In the genomic region with DNA sequence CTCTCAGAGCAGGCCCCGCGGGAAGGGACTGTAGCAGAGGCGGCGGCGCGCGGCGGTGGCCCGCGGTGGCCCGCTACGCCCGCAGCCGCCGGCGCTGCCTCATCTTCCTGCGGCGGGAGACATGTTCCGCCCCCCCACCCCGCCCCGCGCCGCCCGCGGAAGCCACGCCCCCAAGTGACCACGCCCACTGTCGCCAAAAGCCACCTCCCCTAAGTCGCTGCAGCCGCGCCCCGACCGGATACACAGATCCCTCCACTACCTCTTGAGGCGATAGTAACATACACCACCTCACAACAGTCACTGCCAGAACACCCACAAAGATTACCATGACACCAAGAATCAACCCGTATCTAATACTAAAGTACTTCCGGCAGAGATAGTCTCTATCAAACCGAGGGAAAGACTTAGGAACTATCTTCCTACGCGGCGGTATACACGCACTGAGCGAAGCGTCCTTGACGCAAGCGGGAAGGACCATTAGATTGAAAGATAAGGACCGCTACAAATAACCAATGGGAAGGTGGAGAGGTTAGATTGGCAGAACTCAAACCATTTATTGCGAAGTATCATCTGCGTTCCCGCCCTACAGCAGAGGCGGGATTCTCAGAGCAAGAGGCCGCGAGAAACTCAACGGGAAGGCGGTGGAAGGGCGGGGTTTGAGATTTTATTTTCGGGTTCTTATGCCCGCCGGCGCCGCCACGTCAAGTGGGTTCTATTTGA, we compare ENCODE assay signal across 8 mouse cellular contexts. TPM values are rescaled to one million over a fixed set of nuclear protein-coding genes. Genes with fewer than 3 reads are reported as not detected.
DNase-seq lines count a peak whose midpoint lies in the region; ATAC-seq and TF ChIP-seq lines count a peak whose summit lies in the region.

A gene (minus strand): TSS at position 135 of the 720 bp plus-strand sequence.

- H3K79me2 ChIP-seq in MEL (ENCODE audit: control insufficient read depth, insufficient read depth, low read length, poor library complexity): peaks cover 25% of the 10 kb centered on the region

- H3K9ac ChIP-seq in MEL (ENCODE audit: control insufficient read depth, low read depth, low read length, poor library complexity, severe bottlenecking): peak within 1 kb of the TSS; percentile 97
- peak within 1 kb of the TSS; percentile 90 for H3K9ac ChIP-seq in forebrain, postnatal 0 days
- peak within 1 kb of the TSS; percentile 88 for H3K9ac ChIP-seq in lung, embryonic 15.5 days

- H3K9me3 ChIP-seq in MEL (replicated peaks; ENCODE audit: insufficient read depth, low read length): no peaks in the 10 kb centered on the region
- no peaks in the 10 kb centered on the region for H3K9me3 ChIP-seq in forebrain, postnatal 0 days (ENCODE audit: low read length)
- no peaks in the 10 kb centered on the region for H3K9me3 ChIP-seq in lung, embryonic 15.5 days

- no peak for TF ChIP-seq RAD21 in MEL (IDR thresholded peaks at IDR 0.05; ENCODE audit: low read depth, low read length)

- H3K36me3 ChIP-seq in MEL (ENCODE audit: control insufficient read depth in 1 of 2, insufficient read depth in 2 of 2, low read length in 2 of 2): peaks cover 0 to 27% of the 10 kb centered on the region in 2 experiments; a peak in 2 of 4 replicates
- H3K36me3 ChIP-seq in forebrain, postnatal 0 days (ENCODE audit: insufficient read depth): peaks cover 16% of the 10 kb centered on the region
- H3K36me3 ChIP-seq in lung, embryonic 15.5 days: peaks cover 20% of the 10 kb centered on the region

- TF ChIP-seq CTCF in MEL (IDR thresholded peaks at IDR 0.05 in 2 of 3, conservative IDR thresholded peaks at IDR 0.05 in 1 of 3; ENCODE audit: control insufficient read depth in 1 of 3, insufficient read depth in 1 of 3, low read depth in 2 of 3, low read length in 3 of 3, poor library complexity in 1 of 3, severe bottlenecking in 1 of 3): 0 out of 6 replicates have a peak, but pooled peaks of 1 of the 3 experiments have one; percentile 8
- TF ChIP-seq CTCF in cerebellum, adult 2 months (IDR thresholded peaks at IDR 0.05; ENCODE audit: borderline replicate concordance, insufficient read depth, low read depth, low read length): no peak
- no peak for TF ChIP-seq CTCF in forebrain, postnatal 0 days (IDR thresholded peaks at IDR 0.05; ENCODE audit: low read depth)

- no peaks in the 10 kb centered on the region for H3K27me3 ChIP-seq in MEL (ENCODE audit: control insufficient read depth in 1 of 2, insufficient read depth in 2 of 2, low read length in 2 of 2)
- H3K27me3 ChIP-seq in cerebellum, adult 2 months (ENCODE audit: control insufficient read depth, insufficient read depth, low read length): no peaks in the 10 kb centered on the region
- no peaks in the 10 kb centered on the region for H3K27me3 ChIP-seq in forebrain, postnatal 0 days (ENCODE audit: insufficient read depth, low read length)
- H3K27me3 ChIP-seq in lung, embryonic 15.5 days: no peaks in the 10 kb centered on the region

- peak within 1 kb of the TSS; percentile 70 for H3K4me2 ChIP-seq in forebrain, postnatal 0 days (ENCODE audit: low read depth)
- H3K4me2 ChIP-seq in lung, embryonic 15.5 days: peak within 1 kb of the TSS; percentile 80

- peak; percentile 99 for DNase-seq in MEL (ENCODE audit: low read depth, low spot score)
- DNase-seq in cerebellum, adult 2 months: peak; percentile 95 to 98
- DNase-seq in forebrain, postnatal 0 days: peak; percentile 99
- peak; percentile 96 for DNase-seq in heart, postnatal 4 days
- peak; percentile 97 for DNase-seq in layer of hippocampus, adult 8-10 months (ENCODE audit: low spot score in 2 of 2)
- peak; percentile 94 for DNase-seq in ovary, adult 18-20 months (ENCODE audit: low spot score)
- peak; percentile 97 for DNase-seq in thymus, postnatal 0 days (ENCODE audit: low spot score)

- H3K4me3 ChIP-seq in MEL (ENCODE audit: control insufficient read depth in 1 of 2, insufficient read depth in 1 of 2, low read depth in 2 of 2, low read length in 2 of 2): peak within 1 kb of the TSS; percentile 85 to 96
- peak within 1 kb of the TSS; percentile 62 for H3K4me3 ChIP-seq in cerebellum, adult 2 months (replicated peaks; ENCODE audit: insufficient read depth, low read depth, low read length)
- H3K4me3 ChIP-seq in forebrain, postnatal 0 days (ENCODE audit: low read depth, low read length): peak within 1 kb of the TSS; percentile 93
- H3K4me3 ChIP-seq in lung, embryonic 15.5 days: peak within 1 kb of the TSS; percentile 95

- H3K27ac ChIP-seq in MEL (ENCODE audit: control insufficient read depth, low read depth, low read length): peak within 1 kb of the TSS; percentile 100
- H3K27ac ChIP-seq in cerebellum, adult 2 months (ENCODE audit: insufficient read depth, low read length): peak within 1 kb of the TSS; percentile 83
- peak within 1 kb of the TSS; percentile 93 for H3K27ac ChIP-seq in forebrain, postnatal 0 days (ENCODE audit: low read depth, low read length)
- peak within 1 kb of the TSS; percentile 84 for H3K27ac ChIP-seq in lung, embryonic 15.5 days

- TF ChIP-seq EP300 in MEL (IDR thresholded peaks at IDR 0.05; ENCODE audit: low read depth in 1 of 2, low read length in 2 of 2): no peak; a peak in 2 of 4 replicates

- H3K4me1 ChIP-seq in MEL (ENCODE audit: control insufficient read depth in 1 of 2, insufficient read depth in 2 of 2, low read length in 2 of 2): peaks cover 6 to 34% of the 10 kb centered on the region in 2 experiments; a peak in 3 of 4 replicates
- H3K4me1 ChIP-seq in cerebellum, adult 2 months (ENCODE audit: control insufficient read depth, insufficient read depth, low read length): peaks cover 5% of the 10 kb centered on the region
- H3K4me1 ChIP-seq in forebrain, postnatal 0 days (ENCODE audit: insufficient read depth): peaks cover 13% of the 10 kb centered on the region; the same call in 1 of the 2 replicates
- H3K4me1 ChIP-seq in lung, embryonic 15.5 days: peaks cover 30% of the 10 kb centered on the region

- peak; percentile 97 for ATAC-seq in forebrain, postnatal 0 days
- ATAC-seq in lung, embryonic 15.5 days (ENCODE audit: borderline replicate concordance, extremely low read depth, low FRiP score, low TSS enrichment): peak; percentile 92

- WGBS in cerebellum, adult 2 months: under 1% methylated on average over 60 of the region's 61 CpGs
- under 1% methylated on average over 54 of the region's 61 CpGs for WGBS in forebrain, postnatal 0 days
- under 1% methylated on average over 47 of the region's 61 CpGs for WGBS in lung, embryonic 15.5 days

- peak; percentile 50 to 82 for TF ChIP-seq POLR2A in MEL (IDR thresholded peaks at IDR 0.05; ENCODE audit: control insufficient read depth in 1 of 2, insufficient read depth in 1 of 2, low read depth in 1 of 2, low read length in 2 of 2, poor library complexity in 1 of 2)
- peak; percentile 39; the same call in 1 of the 2 replicates for TF ChIP-seq POLR2A in cerebellum, adult 2 months (IDR thresholded peaks at IDR 0.05; ENCODE audit: borderline replicate concordance, insufficient read depth, low read length)

TF ChIP-seq in MEL, 35 proteins besides CTCF, POLR2A, EP300 and RAD21 (continues in another document):
- TF ChIP-seq SIN3A (IDR thresholded peaks at IDR 0.05; ENCODE audit: low read length): peak; percentile 97
- peak; percentile 93 for TF ChIP-seq TBP (IDR thresholded peaks at IDR 0.05; ENCODE audit: low read depth, low read length)
- TF ChIP-seq ZC3H11A (IDR thresholded peaks at IDR 0.05; ENCODE audit: low read depth, low read length): no peak
- TF ChIP-seq ETS1 (IDR thresholded peaks at IDR 0.05; ENCODE audit: low read depth, low read length): 0 out of 2 replicates have a peak, but pooled peaks have one; percentile 48
- no peak for TF ChIP-seq MEF2A (IDR thresholded peaks at IDR 0.05; ENCODE audit: extremely low read depth, insufficient replicate concordance, low read depth, low read length, poor library complexity, severe bottlenecking)
- TF ChIP-seq MAZ (IDR thresholded peaks at IDR 0.05; ENCODE audit: low read depth, low read length): peak; percentile 81; the same call in 1 of the 2 replicates
- 0 out of 2 replicates have a peak, but pooled peaks have one; percentile 3 for TF ChIP-seq TAL1 (IDR thresholded peaks at IDR 0.05; ENCODE audit: low read length)
- peak; percentile 78 for TF ChIP-seq MYC (IDR thresholded peaks at IDR 0.05; ENCODE audit: low read depth, low read length)
- TF ChIP-seq NRF1 (IDR thresholded peaks at IDR 0.05; ENCODE audit: insufficient read depth, low read depth, low read length, poor library complexity, severe bottlenecking): 0 out of 2 replicates have a peak, but pooled peaks have one; percentile 36
- peak; percentile 88 for TF ChIP-seq HCFC1 (IDR thresholded peaks at IDR 0.05; ENCODE audit: low read depth, low read length)
- peak; percentile 96 for TF ChIP-seq KAT2A (conservative IDR thresholded peaks at IDR 0.05; ENCODE audit: low read depth, low read length)
- TF ChIP-seq USF2 (IDR thresholded peaks at IDR 0.05; ENCODE audit: borderline replicate concordance in 1 of 2, insufficient read depth in 1 of 2, low read depth in 1 of 2, low read length in 2 of 2): no peak
- TF ChIP-seq MAFK (IDR thresholded peaks at IDR 0.05; ENCODE audit: borderline replicate concordance, low read depth, low read length): no peak
- TF ChIP-seq E2F4 (IDR thresholded peaks at IDR 0.05; ENCODE audit: borderline replicate concordance, low read depth, low read length): peak; percentile 85; the same call in 1 of the 2 replicates
- peak; percentile 59 for TF ChIP-seq ZMIZ1 (IDR thresholded peaks at IDR 0.05; ENCODE audit: low read depth, low read length)
- peak; percentile 94 for TF ChIP-seq CHD2 (IDR thresholded peaks at IDR 0.05; ENCODE audit: low read length)
- TF ChIP-seq TCF12 (IDR thresholded peaks at IDR 0.05; ENCODE audit: low read depth, low read length): peak; percentile 71
- peak; percentile 99 for TF ChIP-seq GATA1 (IDR thresholded peaks at IDR 0.05; ENCODE audit: low read depth, low read length)
- no peak for TF ChIP-seq JUND (IDR thresholded peaks at IDR 0.05; ENCODE audit: low read depth, low read length)
- peak; percentile 67 for TF ChIP-seq MXI1 (IDR thresholded peaks at IDR 0.05; ENCODE audit: low read depth, low read length)

RNA-seq across cellular contexts. Expression of the gene that starts here (rescaled TPM):
- total RNA-seq in MEL (2012; rRNA removed): 113 and 125 TPM in 2 replicates
- polyA plus RNA-seq in MEL (2012; ENCODE audit: insufficient read depth in 1 of 2, insufficient read length in 2 of 2, low read depth in 1 of 2, low replicate concordance in 2 of 2, missing spikeins in 1 of 2): 100 to 1,000 TPM in 1 of 2 experiments, not detected in 1; 258 TPM
- polyA plus RNA-seq in cerebellum, adult 2 months (2012; rRNA removed): 34.2 and 38.8 TPM in 2 replicates
- 69.0 and 91.4 TPM in 2 replicates for total RNA-seq in forebrain, postnatal 0 days (2014; rRNA removed)
- 34.3 and 36.1 TPM in 2 replicates for polyA plus RNA-seq in forebrain, postnatal 0 days (2015; fragmentation: Nextera tagmentation; extraction: Ambion mirVana)
- 10 to 100 TPM; 58.6 to 60.1 TPM for total RNA-seq in heart, postnatal 4 days (2021)
- total RNA-seq in layer of hippocampus, adult 8-10 months (2022): 10 to 100 TPM; 29.5 to 33.9 (median 32.2) TPM
- 122 and 126 TPM in 2 replicates for polyA plus RNA-seq in lung, embryonic 15.5 days (2015; fragmentation: Nextera tagmentation; extraction: Ambion mirVana)
- 89.7 and 96.8 TPM in 2 replicates for polyA plus RNA-seq in thymus, postnatal 0 days (2015; fragmentation: Nextera tagmentation; extraction: Ambion mirVana)

Comparison
In these comparisons a context has a peak if more than half of its experiments do, and no peak if none do; other contexts are left out.
1. Peak in every context shown above with its lines: DNase-seq, ATAC-seq, H3K4me3 ChIP-seq and H3K27ac ChIP-seq.